Mouse (Mus musculus) thymus, postnatal 0 days (tissue): Measurements from ENCODE around the gene Gm8020. TPM values are rescaled to one million over a fixed set of nuclear protein-coding genes. Genes with fewer than 3 reads are reported as not detected.
"Not testable (repeated sequence)": the region's sequence is repeated elsewhere in the genome, so short reads cannot be mapped to it uniquely, and the experiment has no call there.

Experiments
- DNase-seq: peaks from one replicate; pipeline ENCODE4 v3.0.0-alpha.2; 2015; ENCODE audit warnings: low spot score
- polyA plus RNA-seq: library from polyadenylated mRNA; unstranded; fragments of >200 nt; fragmentation: Nextera tagmentation; extraction: Ambion mirVana; gene quantifications from 2 replicates; pipeline ENCODE4 v1.2.1, GENCODE M21; 2015

The Gm8020 gene
- not detected in 2 replicates for polyA plus RNA-seq

- DNase-seq: not testable (repeated sequence)
Observed at GRCm38 (mm10) chr14:42502249-42502648, at the start of gene Gm8020. Gene Gm8020, minus strand, starts transcription at chr14:42502349.

GRCm38 (mm10) chr14:42543170-42543701, 41.1 kb upstream of the Gm8020 start:
- not testable (repeated sequence) for DNase-seq

GRCm38 (mm10) chr14:42542316-42543169, 40.4 kb upstream of the Gm8020 start:
- not testable (repeated sequence) for DNase-seq

GRCm38 (mm10) chr14:42524182-42524581, 22.0 kb upstream of the Gm8020 start, which contains the start of gene Gm8024:
Gene Gm8024, minus strand, starts transcription at chr14:42524282.
- DNase-seq: not testable (repeated sequence)

GRCm38 (mm10) chr14:42463581-42463980, 38.6 kb downstream of the Gm8020 start, which contains the start of gene Gm8011:
Gene Gm8011, plus strand, starts transcription at chr14:42463881.
- DNase-seq: not testable (repeated sequence)

Other genes starting within 250 kb of the Gm8020 start
- gene Gm17026, start 242.3 kb downstream of the Gm8020 start, polyA plus RNA-seq: not detected in 2 replicates
- gene Gm9611, start 205.0 kb downstream of the Gm8020 start, polyA plus RNA-seq: not detected in 2 replicates
- not detected in 2 replicates for gene Gm7995, start 192.1 kb downstream of the Gm8020 start, polyA plus RNA-seq
- gene Gm8005, start 62.7 kb downstream of the Gm8020 start, polyA plus RNA-seq: not detected in 2 replicates
- gene Gm8011, start 38.5 kb downstream of the Gm8020 start, polyA plus RNA-seq: not detected in 2 replicates
- not detected in 2 replicates for gene Gm8024, start 21.9 kb upstream of the Gm8020 start, polyA plus RNA-seq
- gene Gm17124, start 97.5 kb upstream of the Gm8020 start, polyA plus RNA-seq: not detected in 2 replicates
- not detected in 2 replicates for gene Gm3633, start 139.6 kb upstream of the Gm8020 start, polyA plus RNA-seq
- gene Gm10378, start 153.6 kb upstream of the Gm8020 start, polyA plus RNA-seq: not detected in 2 replicates